Mouse (Mus musculus) MEL (cell line): ENCODE measurements around the gene Ppp3r1. TPM values are rescaled to one million over a fixed set of nuclear protein-coding genes. Genes with fewer than 3 reads are reported as not detected.

Source experiments
- DNase-seq: peaks from one replicate; pipeline ENCODE4 v3.0.0; 2011; ENCODE audit warnings: low read depth, low spot score
- H3K27ac ChIP-seq: 2 replicates; pipeline ENCODE4 v1.5.1; 2012; ENCODE audit warnings: low read depth, mild to moderate bottlenecking, control low read depth, low read length, moderate library complexity; ENCODE audit not compliant: control insufficient read depth
- H3K27me3 ChIP-seq, 2 experiments: fragments of 150-350 bp in 1 of 2; sonication (generic) in 1 of 2; 2 replicates each; pipeline ENCODE4 v1.6.1; 2012; ENCODE audit warnings: low read length in 2 of 2, mild to moderate bottlenecking in 2 of 2, improper control_type of control experiment in 1 of 2, moderate library complexity in 1 of 2; ENCODE audit not compliant: insufficient read depth in 2 of 2, control insufficient read depth in 1 of 2
- H3K36me3 ChIP-seq, 2 experiments: 2 replicates each; pipeline ENCODE4 v1.6.1; 2012 to 2014; ENCODE audit warnings: low read length in 2 of 2, improper control_type of control experiment in 1 of 2, inconsistent platforms in 1 of 2, mild to moderate bottlenecking in 1 of 2; ENCODE audit not compliant: insufficient read depth in 2 of 2, control insufficient read depth in 1 of 2
- H3K4me1 ChIP-seq, 2 experiments: fragments of 150-350 bp in 1 of 2; sonication (generic) in 1 of 2; 2 replicates each; pipeline ENCODE4 v1.6.1; 2012; ENCODE audit warnings: low read length in 2 of 2, improper control_type of control experiment in 1 of 2, mild to moderate bottlenecking in 1 of 2; ENCODE audit not compliant: insufficient read depth in 2 of 2, control insufficient read depth in 1 of 2
- H3K4me3 ChIP-seq, 2 experiments: fragments of 150-350 bp in 1 of 2; sonication (generic) in 1 of 2; 2 replicates each; pipeline ENCODE4 v1.5.1; 2012; ENCODE audit warnings: low read depth in 2 of 2, low read length in 2 of 2, mild to moderate bottlenecking in 2 of 2, moderate library complexity in 2 of 2, control low read depth in 1 of 2, improper control_type of control experiment in 1 of 2; ENCODE audit not compliant: control insufficient read depth in 1 of 2, insufficient read depth in 1 of 2
- H3K79me2 ChIP-seq: 2 replicates; pipeline ENCODE4 v1.6.1; 2012; ENCODE audit warnings: mild to moderate bottlenecking, low read length, moderate library complexity; ENCODE audit not compliant: control insufficient read depth, poor library complexity, insufficient read depth
- H3K9ac ChIP-seq: 2 replicates; pipeline ENCODE4 v1.6.1; 2012; ENCODE audit warnings: low read depth, mild to moderate bottlenecking, control low read depth, low read length, moderate library complexity; ENCODE audit not compliant: control insufficient read depth, poor library complexity, severe bottlenecking
- H3K9me3 ChIP-seq: fragments of 150-350 bp; sonication (generic); replicated peaks from 2 replicates; pipeline ENCODE4 v1.6.1; 2012; ENCODE audit warnings: mild to moderate bottlenecking, low read length, improper control_type of control experiment, moderate library complexity; ENCODE audit not compliant: insufficient read depth
- BHLHE40 ChIP-seq: IDR thresholded peaks from 2 replicates; pipeline ENCODE4 v1.6.1; 2012; ENCODE audit warnings: low read depth, mild to moderate bottlenecking, inconsistent platforms, low read length, improper control_type of control experiment, borderline replicate concordance
- CHD2 ChIP-seq: IDR thresholded peaks from 2 replicates; pipeline ENCODE4 v1.6.1; 2011; ENCODE audit warnings: low read length, improper control_type of control experiment
- E2F4 ChIP-seq: IDR thresholded peaks from 2 replicates; pipeline ENCODE4 v1.6.1; 2011; ENCODE audit warnings: low read depth, low read length, improper control_type of control experiment, borderline replicate concordance
- GABPA ChIP-seq: IDR thresholded peaks from 2 replicates; pipeline ENCODE4 v1.6.1; 2012; ENCODE audit warnings: low read depth, mild to moderate bottlenecking, inconsistent platforms, low read length, improper control_type of control experiment, moderate library complexity
- GATA1 ChIP-seq: IDR thresholded peaks from 2 replicates; pipeline ENCODE4 v1.6.1; 2011; ENCODE audit warnings: low read depth, low read length, improper control_type of control experiment
- HCFC1 ChIP-seq: IDR thresholded peaks from 2 replicates; pipeline ENCODE4 v1.6.1; 2012; ENCODE audit warnings: low read depth, mild to moderate bottlenecking, inconsistent platforms, low read length, improper control_type of control experiment, moderate library complexity
- KAT2A ChIP-seq: conservative IDR thresholded peaks from 2 replicates; pipeline ENCODE4 v1.6.1; 2012; ENCODE audit warnings: low read depth, low read length, improper control_type of control experiment, inconsistent platforms
- MAX ChIP-seq: IDR thresholded peaks from 2 replicates; pipeline ENCODE4 v1.6.1; 2011; ENCODE audit warnings: low read length, improper control_type of control experiment
- MAZ ChIP-seq: IDR thresholded peaks from 2 replicates; pipeline ENCODE4 v1.6.1; 2012; ENCODE audit warnings: low read depth, mild to moderate bottlenecking, inconsistent platforms, low read length, improper control_type of control experiment
- MEF2A ChIP-seq: IDR thresholded peaks from 2 replicates; pipeline ENCODE4 v1.6.1; 2014; ENCODE audit warnings: low read depth, mild to moderate bottlenecking, inconsistent platforms, low read length, improper control_type of control experiment; ENCODE audit not compliant: poor library complexity, insufficient replicate concordance, severe bottlenecking; ENCODE audit errors: extremely low read depth
- MXI1 ChIP-seq: IDR thresholded peaks from 2 replicates; pipeline ENCODE4 v1.6.1; 2011; ENCODE audit warnings: mild to moderate bottlenecking, low read depth, low read length, improper control_type of control experiment
- MYB ChIP-seq: IDR thresholded peaks from 2 replicates; pipeline ENCODE4 v1.6.1; 2011; ENCODE audit warnings: mild to moderate bottlenecking, low read depth, low read length, improper control_type of control experiment
- MYC ChIP-seq: IDR thresholded peaks from 2 replicates; pipeline ENCODE4 v1.6.1; 2011; ENCODE audit warnings: low read depth, mild to moderate bottlenecking, low read length, improper control_type of control experiment, moderate library complexity
- NELFE ChIP-seq: IDR thresholded peaks from 2 replicates; pipeline ENCODE4 v1.6.1; 2011; ENCODE audit warnings: low read depth, low read length, improper control_type of control experiment
- NRF1 ChIP-seq: IDR thresholded peaks from 2 replicates; pipeline ENCODE4 v1.6.1; 2014; ENCODE audit warnings: low read depth, mild to moderate bottlenecking, inconsistent platforms, low read length, improper control_type of control experiment, moderate library complexity; ENCODE audit not compliant: poor library complexity, insufficient read depth, severe bottlenecking
- POLR2A ChIP-seq, 2 experiments: IDR thresholded peaks; 2 replicates each; pipeline ENCODE4 v1.6.1; 2011 to 2012; ENCODE audit warnings: low read length in 2 of 2, mild to moderate bottlenecking in 2 of 2, control low read depth in 1 of 2, improper control_type of control experiment in 1 of 2, low read depth in 1 of 2, moderate library complexity in 1 of 2; ENCODE audit not compliant: control insufficient read depth in 1 of 2, insufficient read depth in 1 of 2, poor library complexity in 1 of 2
- POLR2AphosphoS5 ChIP-seq: IDR thresholded peaks from 2 replicates; pipeline ENCODE4 v1.6.1; 2012; ENCODE audit warnings: low read depth, borderline replicate concordance, mild to moderate bottlenecking, inconsistent platforms, low read length, moderate library complexity, mixed read lengths
- RAD21 ChIP-seq: IDR thresholded peaks from 2 replicates; pipeline ENCODE4 v1.6.1; 2011; ENCODE audit warnings: mild to moderate bottlenecking, low read depth, low read length, improper control_type of control experiment
- RCOR1 ChIP-seq: IDR thresholded peaks from 2 replicates; pipeline ENCODE4 v1.6.1; 2012; ENCODE audit warnings: low read depth, mild to moderate bottlenecking, inconsistent platforms, low read length, improper control_type of control experiment
- SIN3A ChIP-seq: IDR thresholded peaks from 2 replicates; pipeline ENCODE4 v1.6.1; 2012; ENCODE audit warnings: low read length, improper control_type of control experiment, inconsistent platforms
- SMC3 ChIP-seq: IDR thresholded peaks from 2 replicates; pipeline ENCODE4 v1.6.1; 2011; ENCODE audit warnings: low read depth, low read length, improper control_type of control experiment
- TAL1 ChIP-seq: IDR thresholded peaks from 2 replicates; pipeline ENCODE4 v1.6.1; 2012; ENCODE audit warnings: mild to moderate bottlenecking, inconsistent platforms, low read length, moderate library complexity, mixed read lengths
- TCF12 ChIP-seq: IDR thresholded peaks from 2 replicates; pipeline ENCODE4 v1.6.1; 2014; ENCODE audit warnings: low read depth, mild to moderate bottlenecking, inconsistent platforms, low read length, improper control_type of control experiment, moderate library complexity
- UBTF ChIP-seq: IDR thresholded peaks from 2 replicates; pipeline ENCODE4 v1.6.1; 2012; ENCODE audit warnings: low read depth, mild to moderate bottlenecking, inconsistent platforms, low read length, improper control_type of control experiment, moderate library complexity, borderline replicate concordance; ENCODE audit not compliant: insufficient read depth
- USF1 ChIP-seq: IDR thresholded peaks from 2 replicates; pipeline ENCODE4 v1.6.1; 2014; ENCODE audit warnings: low read depth, mild to moderate bottlenecking, inconsistent platforms, low read length, improper control_type of control experiment, moderate library complexity
- USF2 ChIP-seq, 2 experiments: IDR thresholded peaks; 2 replicates each; pipeline ENCODE4 v1.6.1; 2011 to 2012; ENCODE audit warnings: improper control_type of control experiment in 2 of 2, low read length in 2 of 2, borderline replicate concordance in 1 of 2, inconsistent platforms in 1 of 2, low read depth in 1 of 2, mild to moderate bottlenecking in 1 of 2; ENCODE audit not compliant: insufficient read depth in 1 of 2
- ZC3H11A ChIP-seq: IDR thresholded peaks from 2 replicates; pipeline ENCODE4 v1.6.1; 2012; ENCODE audit warnings: low read depth, mild to moderate bottlenecking, inconsistent platforms, low read length, improper control_type of control experiment
- ZKSCAN1 ChIP-seq: IDR thresholded peaks from 2 replicates; pipeline ENCODE4 v1.6.1; 2012; ENCODE audit warnings: low read depth, mild to moderate bottlenecking, inconsistent platforms, low read length, improper control_type of control experiment, moderate library complexity
- ZMIZ1 ChIP-seq: IDR thresholded peaks from 2 replicates; pipeline ENCODE4 v1.6.1; 2012; ENCODE audit warnings: low read depth, mild to moderate bottlenecking, inconsistent platforms, low read length, improper control_type of control experiment, moderate library complexity
- ZNF384 ChIP-seq: IDR thresholded peaks from 2 replicates; pipeline ENCODE4 v1.6.1; 2012; ENCODE audit warnings: low read depth, mild to moderate bottlenecking, inconsistent platforms, low read length, improper control_type of control experiment
- polyA plus RNA-seq, 2 experiments: library from polyadenylated mRNA; stranded (reverse) in 1 of 2; unstranded in 1 of 2; fragments of >175 nt in 1 of 2; fragments of >200 nt in 1 of 2; gene quantifications; 2 replicates each; pipeline versions ENCODE4 v1.2.1 to v1.2.4; 2012; ENCODE audit warnings: low replicate concordance in 2 of 2, low read depth in 1 of 2; ENCODE audit not compliant: insufficient read length in 2 of 2, insufficient read depth in 1 of 2, missing spikeins in 1 of 2
- total RNA-seq: library from RNA; depleted of rRNA; stranded (reverse); fragments of 300-350 nt; gene quantifications from 2 replicates; pipeline ENCODE4 v1.2.3, GENCODE M21; 2012

Gene Ppp3r1
- total and polyA plus RNA-seq, 3 experiments: 48.8 to 67.9 (median 63.8) TPM

DNA sequence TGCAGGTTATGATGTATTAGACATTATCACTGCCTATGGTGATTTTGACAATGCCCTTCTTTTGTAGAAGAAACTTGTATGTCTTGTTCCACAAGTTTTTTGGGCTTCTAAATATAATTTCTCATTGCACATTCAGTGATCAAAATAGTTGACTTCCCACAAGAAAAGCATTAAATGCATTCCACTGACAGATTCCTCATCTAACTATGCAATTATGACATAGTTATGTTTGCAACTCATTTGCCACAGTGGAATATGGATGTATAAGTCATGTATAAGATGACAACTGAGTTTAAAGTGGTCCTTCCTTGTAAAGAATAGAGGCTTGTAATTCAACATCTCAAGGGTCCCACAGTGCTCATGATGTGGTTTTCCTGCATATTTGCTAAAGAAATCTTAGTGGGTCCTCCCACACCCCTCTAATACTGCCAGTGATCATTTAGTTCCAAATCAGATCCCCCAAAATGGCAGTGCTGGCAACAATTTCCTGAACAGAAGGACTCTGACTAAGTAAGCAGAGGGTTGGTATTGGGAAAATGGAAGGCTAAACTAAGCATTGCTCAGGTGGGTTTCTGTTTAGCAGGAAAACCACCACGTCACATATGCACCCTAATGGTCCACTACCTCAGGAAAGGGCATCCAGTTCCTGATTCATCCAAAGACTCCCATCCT lies 46.5 kb upstream of the Ppp3r1 start:
- no peak for TF ChIP-seq ZNF384
- TF ChIP-seq RAD21: no peak
- no peak for TF ChIP-seq MXI1
- TF ChIP-seq RCOR1: no peak
- no peak for TF ChIP-seq ZMIZ1
- no peak for TF ChIP-seq MAX
- TF ChIP-seq ZC3H11A: no peak
- no peak for TF ChIP-seq HCFC1
- TF ChIP-seq TCF12: no peak
- no peak for TF ChIP-seq SIN3A
- TF ChIP-seq GABPA: no peak
- TF ChIP-seq GATA1: no peak
- no peak for TF ChIP-seq MYC
- TF ChIP-seq MEF2A: no peak
- no peak for TF ChIP-seq USF1
- no peak for TF ChIP-seq ZKSCAN1
- no peak for TF ChIP-seq KAT2A
- Histone ChIP-seq H3K27ac (no peak overlapping the region), H3K79me2 (no peaks in the 10 kb centered on the region), H3K36me3 (no peaks in the 10 kb centered on the region), H3K9me3 (no peaks in the 10 kb centered on the region), H3K4me3 (no peak overlapping the region), H3K27me3 (peaks cover 0 to 4% of the 10 kb centered on the region in 2 experiments; a peak in 1 of 4 replicates), H3K9ac (no peak overlapping the region), H3K4me1 (no peaks in the 10 kb centered on the region)
- no peak for DNase-seq

DNA sequence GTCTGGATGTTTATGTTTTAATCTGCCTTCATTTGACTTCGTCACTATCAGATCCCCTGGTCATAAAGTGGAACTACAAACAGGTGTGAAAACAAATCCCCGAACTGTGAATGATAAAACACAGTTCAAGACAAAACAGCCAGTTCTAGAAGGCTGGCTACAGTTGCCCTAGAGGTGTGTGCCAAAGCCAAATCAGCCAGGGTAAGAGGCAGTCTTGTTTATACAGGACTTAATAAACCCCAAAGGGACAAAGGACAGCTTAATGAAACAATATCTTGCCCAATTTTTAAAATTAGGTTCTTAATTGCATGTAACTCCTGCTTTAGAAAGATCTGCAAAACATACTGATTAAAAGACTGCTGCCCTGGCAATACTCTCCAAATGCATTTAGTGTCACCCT lies 32.6 kb upstream of the Ppp3r1 start:
- Histone ChIP-seq H3K27me3 (peaks cover 4 to 8% of the 10 kb centered on the region in 2 experiments; a peak in 3 of 4 replicates), H3K9ac (no peak overlapping the region), H3K4me1 (no peaks in the 10 kb centered on the region), H3K79me2 (no peaks in the 10 kb centered on the region), H3K36me3 (no peaks in the 10 kb centered on the region), H3K27ac (no peak overlapping the region), H3K9me3 (no peaks in the 10 kb centered on the region), H3K4me3 (no peak overlapping the region)
- no peak for DNase-seq
- TF ChIP-seq UBTF (no peak), NRF1 (no peak), CHD2 (no peak), POLR2A (IDR thresholded peaks at IDR 0.05; ENCODE audit: control insufficient read depth in 1 of 2, insufficient read depth in 1 of 2, low read depth in 1 of 2, low read length in 2 of 2, poor library complexity in 1 of 2) (no peak), HCFC1 (no peak), E2F4 (no peak), TAL1 (no peak), SMC3 (no peak), NELFE (no peak), MYB (no peak), POLR2AphosphoS5 (no peak), USF2 (IDR thresholded peaks at IDR 0.05; ENCODE audit: borderline replicate concordance in 1 of 2, insufficient read depth in 1 of 2, low read depth in 1 of 2, low read length in 2 of 2) (no peak), BHLHE40 (no peak), MAZ (no peak), ZMIZ1 (no peak), RAD21 (no peak)
